Mouse (Mus musculus): ENCODE data around the gene Zdhhc25.

The Zdhhc25 gene

GRCm38 (mm10) chr15:88628801-88629356, 28.8 kb downstream of the Zdhhc25 start:
- no peak for DNase-seq (ENCODE audit: low read depth, low spot score)

- peak; percentile 24 for DNase-seq (ENCODE audit: low read depth, low spot score)
Measured at GRCm38 (mm10) chr15:88635205-88635604, 35.1 kb downstream of the Zdhhc25 start.

GRCm38 (mm10) chr15:88651019-88651418, 50.9 kb downstream of the Zdhhc25 start:
- peak; percentile 54 for DNase-seq (ENCODE audit: low read depth, low spot score)
